Mouse (Mus musculus): ENCODE data around the gene Atp8b3.
A peak's percentile ranks its signal among the peaks of the same experiment; 100 is the strongest.

Gene Atp8b3

DNA sequence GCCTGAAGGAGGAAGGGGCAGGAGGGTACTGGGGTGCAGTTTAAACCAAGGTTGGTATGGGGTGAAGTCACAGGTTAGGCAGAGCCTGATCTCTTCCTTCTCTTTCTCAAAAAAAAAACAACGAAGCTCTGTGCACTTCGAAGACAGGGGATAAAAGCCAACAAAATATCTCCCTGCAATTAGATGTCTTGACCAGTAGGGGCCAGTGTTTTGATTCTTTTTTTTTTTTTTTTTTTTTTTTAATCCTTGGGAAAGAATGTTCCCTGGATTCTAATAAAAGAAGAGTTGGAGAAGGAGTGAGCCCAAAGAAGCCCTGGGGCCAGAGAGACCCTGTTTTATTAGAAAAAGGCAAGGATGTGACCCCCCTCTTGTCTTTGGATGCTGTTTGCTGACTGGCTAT is 19.6 kb downstream of the Atp8b3 start:
- DNase-seq (ENCODE audit: low spot score in 2 of 2): no peak

DNA sequence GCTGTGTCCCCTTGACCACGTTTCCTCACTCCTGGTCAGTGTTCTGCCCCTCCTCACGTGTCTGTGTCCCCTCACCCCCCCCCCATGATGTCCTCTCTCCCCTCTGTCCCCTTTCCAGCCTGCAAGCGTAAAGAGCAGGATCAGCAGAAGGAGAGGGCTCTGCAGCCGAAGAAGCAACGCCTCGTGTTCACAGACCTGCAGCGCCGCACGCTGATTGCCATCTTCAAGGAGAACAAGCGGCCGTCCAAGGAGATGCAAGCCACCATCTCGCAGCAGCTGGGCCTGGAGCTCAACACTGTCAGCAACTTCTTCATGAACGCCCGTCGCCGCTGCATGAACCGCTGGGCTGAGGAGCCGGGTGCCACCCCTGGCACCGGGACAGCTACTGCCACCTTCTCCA is 25.2 kb downstream of the Atp8b3 start:
- no peak for DNase-seq (ENCODE audit: low spot score in 2 of 2)

DNA sequence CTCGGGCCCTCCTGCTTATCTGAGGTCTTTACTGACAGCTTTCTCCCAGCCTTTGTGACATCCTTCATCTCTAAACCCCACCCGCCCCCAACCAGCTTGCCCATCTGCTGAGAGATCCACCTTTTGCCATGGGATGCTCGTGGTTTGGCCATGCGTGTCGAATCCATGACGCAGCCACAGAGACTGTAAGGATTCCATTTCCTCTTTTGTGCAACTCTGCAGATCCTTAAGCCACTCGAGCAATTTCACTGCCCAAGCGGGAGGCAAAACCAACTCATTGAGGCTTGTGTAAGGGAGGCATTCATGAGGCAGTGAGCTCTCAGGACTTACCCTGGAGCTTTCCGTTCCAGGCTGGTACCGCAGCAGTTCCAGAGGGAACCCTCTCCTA is 28.7 kb downstream of the Atp8b3 start:
- no peak for DNase-seq (ENCODE audit: low spot score in 2 of 2)

DNA sequence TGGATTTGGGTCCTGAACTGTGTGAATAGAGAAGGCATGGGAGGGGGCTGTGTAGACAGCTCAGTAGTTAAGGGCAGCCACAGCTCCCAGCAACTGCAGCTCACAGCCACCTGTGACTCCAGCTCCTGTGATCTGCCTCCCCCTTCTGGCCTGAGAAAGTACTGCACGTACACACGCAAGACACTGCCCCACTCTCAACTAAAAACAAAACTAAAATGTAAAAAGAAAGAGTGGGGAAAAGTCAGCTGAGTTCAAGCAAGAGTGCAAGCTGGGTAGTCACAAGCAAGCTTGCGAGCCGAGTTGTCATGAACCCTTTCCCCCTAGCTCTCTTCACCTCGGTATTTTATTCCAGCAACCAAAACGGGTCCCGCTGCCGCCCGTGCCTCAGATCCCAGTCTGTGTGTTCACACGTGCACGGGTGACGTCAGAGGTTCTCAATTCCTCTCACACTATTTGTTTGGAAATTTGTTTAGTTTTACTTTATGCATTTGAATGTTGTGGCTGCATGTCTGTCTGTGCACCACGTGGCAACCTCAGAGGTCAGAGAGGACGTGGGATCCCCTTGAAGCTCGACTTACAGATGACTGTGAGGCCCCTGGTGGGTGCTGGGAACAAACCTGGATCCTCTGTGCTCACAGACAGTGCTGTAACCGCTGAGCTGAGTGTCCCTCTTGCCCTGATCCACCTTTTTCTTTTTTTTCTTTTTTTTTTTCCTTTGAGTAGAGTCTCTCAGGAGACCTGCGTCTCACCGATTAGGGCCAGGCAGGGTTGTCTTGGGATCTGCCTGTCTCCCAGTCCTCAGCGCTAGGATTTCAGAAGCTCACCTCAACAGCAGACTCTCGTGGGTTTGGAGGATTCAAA is 29.3 kb downstream of the Atp8b3 start:
- peak; percentile 65 to 88 for DNase-seq (ENCODE audit: low spot score in 2 of 2)

DNA sequence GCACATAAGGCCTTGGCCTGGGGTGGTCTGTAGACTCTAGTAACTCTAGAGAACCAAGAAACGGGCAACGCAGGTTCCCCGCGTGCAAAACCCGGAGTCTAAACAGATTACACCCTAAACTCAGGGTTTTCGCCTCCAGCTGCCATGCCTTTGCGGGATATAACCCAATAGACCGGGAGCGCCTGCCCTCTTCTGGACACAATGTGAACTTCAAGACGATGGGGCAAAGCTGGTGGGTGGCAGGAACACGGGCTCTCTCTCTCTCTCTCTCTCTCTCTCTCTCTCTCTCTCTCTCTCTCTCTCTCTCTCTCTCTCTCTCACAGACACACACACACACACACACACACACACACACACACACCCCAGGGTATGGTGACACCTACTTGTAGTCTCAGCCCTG is 32.7 kb downstream of the Atp8b3 start:
- DNase-seq (ENCODE audit: low spot score in 2 of 2): peak in 1 of 2 experiments; percentile 76

DNA sequence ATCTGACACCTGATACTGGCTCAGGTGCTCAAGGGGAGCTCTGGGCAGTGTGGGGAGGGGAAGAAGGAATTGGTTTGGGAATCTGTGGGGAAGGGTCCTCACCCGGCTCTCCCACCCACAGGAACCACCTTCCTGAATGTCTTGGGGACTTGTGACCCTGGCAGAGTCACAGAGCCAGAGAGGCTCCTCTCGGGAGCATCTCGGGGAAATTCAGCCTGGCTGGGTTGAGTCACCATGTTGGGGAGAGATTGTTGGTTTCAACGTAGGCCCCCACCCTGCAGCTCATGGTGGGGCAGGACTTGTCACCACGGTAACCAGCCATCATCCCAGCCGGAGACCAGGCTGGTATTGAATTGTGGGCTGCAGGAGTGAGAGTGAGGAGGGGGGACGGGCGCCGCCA is 34.2 kb downstream of the Atp8b3 start:
- DNase-seq (ENCODE audit: low spot score in 2 of 2): no peak

DNA sequence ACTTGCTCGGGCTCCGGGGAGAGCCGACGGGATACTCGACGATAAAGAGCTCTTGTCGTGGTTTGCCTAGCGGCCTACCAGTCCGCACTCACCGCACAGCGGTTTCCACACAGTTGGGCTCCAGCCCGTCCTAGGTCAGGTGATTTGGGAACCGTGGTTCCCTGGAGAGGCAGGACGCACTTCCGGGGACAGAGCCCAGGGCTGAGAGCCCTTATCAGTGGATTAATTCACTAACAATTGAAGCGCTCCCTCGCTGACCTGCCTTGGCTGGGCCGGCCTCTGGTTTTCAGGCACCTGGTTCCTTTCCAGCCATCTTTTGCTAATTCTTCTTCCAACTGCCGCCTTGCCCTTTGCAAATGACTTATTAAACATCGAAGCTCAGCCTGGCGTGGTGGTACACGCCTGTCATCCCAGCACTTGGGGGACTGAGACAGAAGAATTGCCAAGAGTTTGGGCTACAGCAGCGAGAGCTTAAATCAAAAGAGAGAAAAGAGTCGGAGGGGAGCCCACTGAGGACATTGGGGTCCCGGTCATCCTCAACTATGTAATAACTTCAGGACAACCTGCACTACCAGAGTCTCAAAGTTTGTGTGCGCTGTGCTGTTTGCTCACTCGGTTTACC is 35.2 kb downstream of the Atp8b3 start:
- no peak for DNase-seq (ENCODE audit: low spot score in 2 of 2)

DNA sequence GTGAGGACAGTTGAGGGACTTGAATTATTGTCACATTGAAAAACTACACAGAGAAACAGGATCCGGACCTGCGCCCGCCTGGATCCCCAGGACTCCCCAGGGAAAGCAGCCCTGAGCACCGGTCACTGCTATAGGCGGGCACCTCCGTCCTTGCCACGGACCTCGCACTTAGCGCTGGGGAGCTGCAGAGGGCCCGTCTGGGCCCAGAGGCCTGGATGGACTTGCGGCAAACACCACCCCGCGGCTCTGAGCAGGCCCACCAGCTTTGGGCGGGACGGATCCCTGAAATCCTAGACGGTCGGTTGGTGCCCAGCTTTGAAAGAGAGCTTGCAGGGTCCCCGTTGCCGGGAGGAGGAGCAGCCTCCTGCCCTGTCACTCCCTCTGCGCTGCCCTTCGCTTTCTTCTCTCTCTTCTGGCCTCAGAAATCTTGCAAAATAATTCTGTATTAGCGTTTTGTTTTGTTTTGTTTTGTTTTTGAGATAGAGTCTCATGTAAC is 36.1 kb downstream of the Atp8b3 start:
- no peak for DNase-seq (ENCODE audit: low spot score in 2 of 2)

DNA sequence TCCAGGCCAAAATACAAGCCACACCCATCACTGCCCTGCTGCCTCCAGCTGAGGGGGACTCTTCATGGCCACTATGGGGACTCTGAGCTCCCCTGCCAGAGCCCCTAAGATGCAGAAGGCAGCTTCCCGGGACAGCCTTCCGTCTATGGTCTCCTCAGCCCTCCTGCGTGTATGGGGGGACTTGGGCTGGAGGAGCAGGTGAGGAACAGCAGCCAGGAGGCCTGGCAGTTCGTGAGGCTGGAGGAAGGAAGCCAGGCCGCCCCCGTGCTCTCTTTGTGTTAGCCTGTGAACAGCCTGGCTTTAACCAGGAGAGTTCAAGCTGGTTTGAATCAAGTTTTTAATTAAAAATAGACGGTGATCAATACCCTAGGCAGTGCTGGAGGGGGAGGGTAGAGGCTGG is 36.6 kb downstream of the Atp8b3 start:
- DNase-seq (ENCODE audit: low spot score in 2 of 2): no peak

DNA sequence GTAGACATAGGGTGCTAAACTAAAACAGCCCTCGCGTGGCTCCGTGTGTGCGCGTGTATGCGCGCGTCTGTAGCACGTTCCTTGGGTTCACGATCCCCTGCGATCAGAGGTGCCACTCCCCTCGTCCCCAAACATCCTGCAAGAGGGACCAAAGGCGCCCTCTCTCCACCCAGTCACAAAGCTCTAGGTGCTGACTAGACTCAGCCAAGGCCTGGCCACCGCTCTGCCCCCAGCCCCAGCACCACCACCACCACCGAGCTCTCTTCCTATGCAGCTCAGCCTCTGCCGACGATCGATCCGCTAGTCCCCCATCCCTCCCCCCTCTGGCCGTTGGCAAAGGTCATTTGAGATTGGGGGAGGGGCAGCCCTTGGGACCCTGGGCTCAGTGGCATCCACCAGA is 42.5 kb downstream of the Atp8b3 start:
- no peak for DNase-seq (ENCODE audit: low spot score in 2 of 2)

DNA sequence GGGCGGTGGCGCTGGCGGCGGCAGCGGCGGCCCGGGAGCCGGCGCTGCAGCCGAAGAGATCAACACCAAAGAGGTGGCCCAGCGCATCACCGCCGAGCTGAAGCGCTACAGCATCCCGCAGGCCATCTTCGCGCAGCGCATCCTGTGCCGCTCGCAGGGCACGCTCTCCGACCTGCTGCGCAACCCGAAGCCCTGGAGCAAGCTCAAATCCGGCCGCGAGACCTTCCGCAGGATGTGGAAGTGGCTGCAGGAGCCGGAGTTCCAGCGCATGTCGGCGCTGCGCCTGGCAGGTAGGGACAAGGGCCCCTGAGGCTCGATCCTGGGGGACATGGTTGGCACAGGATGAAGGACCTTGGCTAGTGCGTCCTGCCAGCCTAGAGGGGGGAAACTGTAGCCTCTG is 43.0 kb downstream of the Atp8b3 start:
- no peak for DNase-seq (ENCODE audit: low spot score in 2 of 2)

DNA sequence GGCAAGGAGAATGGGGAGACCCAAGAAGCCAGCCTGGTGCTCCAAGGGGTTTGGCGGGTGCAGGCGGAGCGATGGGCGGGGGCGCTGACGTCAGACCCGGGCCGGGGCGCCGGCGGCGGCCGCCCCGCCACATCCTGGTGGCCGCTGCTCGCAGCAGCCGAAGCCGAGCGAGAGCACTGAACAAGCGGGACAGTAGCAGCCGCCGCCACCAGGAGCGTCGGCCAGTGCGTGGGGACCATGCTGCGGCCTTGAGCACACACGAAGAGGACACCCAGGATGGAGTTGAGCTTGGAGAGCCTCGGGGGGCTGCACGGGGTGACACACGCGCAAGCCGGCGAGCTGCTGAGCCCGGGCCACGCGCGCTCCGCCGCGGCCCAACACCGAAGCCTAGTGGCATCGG is 44.2 kb downstream of the Atp8b3 start, which contains the start of gene Onecut3:
TSS of gene Onecut3 (plus strand) at position 104 of the 400 bp plus-strand sequence.
- no peak for DNase-seq (ENCODE audit: low spot score in 2 of 2)

DNA sequence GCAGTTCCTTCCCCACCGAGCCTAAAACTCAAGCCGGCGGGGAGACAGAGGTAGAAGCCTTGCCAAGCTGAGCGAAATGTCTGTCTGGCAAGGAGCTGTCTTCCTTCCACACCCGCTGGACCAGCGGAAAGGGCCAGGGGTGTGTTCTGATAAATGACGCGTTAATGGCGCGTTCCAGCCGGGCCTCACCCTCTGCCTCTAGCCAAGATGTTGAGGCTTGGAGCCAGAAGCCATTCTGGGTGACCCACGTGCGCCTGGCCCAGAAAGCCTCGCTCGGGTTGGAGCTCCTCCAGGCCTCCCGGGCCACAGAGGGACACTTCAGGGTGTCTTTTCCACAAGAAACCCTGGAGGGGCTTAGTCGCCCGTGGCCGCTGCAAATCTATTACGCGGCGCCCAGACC is 48.9 kb downstream of the Atp8b3 start:
- peak in 1 of 2 experiments; percentile 38 for DNase-seq (ENCODE audit: low spot score in 2 of 2)

DNA sequence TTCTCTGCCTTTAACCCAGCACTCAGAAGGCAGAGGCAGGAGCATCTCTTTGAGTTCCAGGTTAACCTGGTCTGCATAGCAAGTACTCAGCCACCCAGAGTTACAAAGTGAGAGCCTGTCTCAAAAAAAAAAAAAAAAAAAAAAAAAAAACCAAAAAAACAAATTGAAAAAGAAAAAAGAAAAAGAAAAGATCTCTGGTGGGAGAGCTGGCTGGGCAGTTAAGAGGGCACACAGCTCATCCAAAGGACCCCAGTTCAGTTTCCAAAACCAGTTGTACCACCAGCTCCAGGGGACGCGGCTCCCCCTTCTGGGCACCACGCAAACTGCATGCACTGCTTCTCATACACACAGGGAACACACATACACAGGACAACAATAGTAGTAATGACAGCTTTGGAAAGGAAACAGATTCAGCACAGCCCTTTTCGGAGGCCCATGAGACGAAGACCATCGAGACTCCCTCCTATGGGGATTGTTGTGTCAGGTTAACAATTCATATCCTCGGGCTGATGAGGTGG is 52.0 kb downstream of the Atp8b3 start:
- no peak for DNase-seq (ENCODE audit: low spot score in 2 of 2)

DNA sequence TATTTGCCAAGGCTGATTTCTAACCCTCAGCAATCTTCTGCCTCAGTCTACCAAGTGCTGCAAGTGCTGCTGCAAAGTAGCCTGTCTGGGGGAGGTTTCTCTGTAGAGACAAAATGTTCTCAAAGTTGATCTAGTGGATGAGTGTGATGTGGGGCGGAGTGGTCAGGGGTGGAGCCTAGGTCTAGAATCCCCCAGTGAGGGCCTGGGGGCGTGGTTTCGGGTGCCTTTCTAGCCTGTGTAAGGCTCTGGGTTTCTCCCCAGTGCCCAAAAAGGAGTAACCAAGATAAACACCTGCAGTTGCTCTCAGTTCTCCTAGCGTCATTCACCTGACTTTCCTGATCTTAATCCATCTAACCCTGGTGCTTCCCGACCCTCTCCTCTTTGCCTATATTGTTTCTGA is 57.9 kb downstream of the Atp8b3 start:
- no peak for DNase-seq (ENCODE audit: low spot score in 2 of 2)

DNA sequence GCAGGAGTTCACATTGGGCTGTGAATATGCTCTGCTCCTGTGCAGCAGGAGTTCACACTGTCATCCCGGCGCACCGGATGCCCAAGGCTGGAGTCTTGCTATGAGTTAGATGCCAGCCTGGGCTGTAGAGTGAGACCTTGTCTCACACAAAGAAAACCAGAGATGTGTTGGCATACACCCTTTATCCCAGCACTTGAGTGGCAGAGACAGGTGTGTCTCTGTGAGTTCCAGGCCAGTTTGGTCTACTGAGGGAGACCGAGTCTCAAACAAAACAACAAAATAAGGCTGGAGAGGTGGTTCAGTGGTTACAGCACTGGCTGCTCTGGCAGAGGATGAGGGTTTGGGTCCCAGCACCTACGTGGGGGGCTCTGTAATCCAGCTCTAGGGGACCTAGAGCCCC is 60.4 kb downstream of the Atp8b3 start:
- no peak for DNase-seq (ENCODE audit: low spot score in 2 of 2)

DNA sequence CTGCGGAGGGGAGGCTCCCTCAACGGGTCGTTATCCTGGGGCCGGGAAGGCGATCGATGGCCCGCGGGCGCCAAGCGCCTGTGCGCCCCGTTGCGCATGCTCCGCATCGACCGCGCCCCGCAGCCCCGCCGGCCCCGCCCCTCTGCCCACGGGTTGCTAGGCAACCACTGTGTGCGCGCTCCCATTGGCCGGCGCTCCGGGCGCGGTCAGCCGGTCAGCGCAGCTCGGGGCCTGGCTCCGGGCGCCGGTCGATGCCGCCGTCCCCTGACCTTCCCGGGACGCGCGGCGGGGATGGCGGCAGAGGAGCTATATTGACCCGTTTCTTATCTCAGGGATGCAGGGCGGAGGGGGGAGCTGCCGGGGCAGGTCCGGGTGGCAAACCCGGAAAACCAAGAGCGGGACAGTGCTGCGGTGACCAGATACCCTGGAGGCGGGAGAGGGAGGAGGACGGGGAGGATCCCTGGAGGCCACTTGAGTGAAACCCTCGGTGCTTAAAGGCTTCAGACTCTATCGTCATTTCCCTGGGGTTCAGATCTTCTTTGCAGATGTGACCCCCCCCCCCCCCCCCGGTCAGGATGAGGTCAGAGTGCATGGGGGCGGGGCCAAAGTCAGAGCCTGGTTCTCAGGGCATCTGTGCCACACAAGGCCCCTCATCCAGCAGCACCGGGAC is 63.5 kb downstream of the Atp8b3 start:
- peak; percentile 86 to 90 for DNase-seq (ENCODE audit: low spot score in 2 of 2)

Data from urinary bladder, postnatal 4 days (tissue).